Mouse (Mus musculus): ENCODE data around the gene Asphd2.
"Not testable (repeated sequence)": the region's sequence is repeated elsewhere in the genome, so short reads cannot be mapped to it uniquely, and the experiment has no call there.

The Asphd2 gene

GRCm38 (mm10) chr5:112394779-112395443, at the start of gene Asphd2:
Gene Asphd2 (minus strand): TSS chr5:112394866.
- peak; percentile 41 for DNase-seq (ENCODE audit: low spot score)

GRCm38 (mm10) chr5:112438535-112438934, 43.9 kb upstream of the Asphd2 start:
- DNase-seq (ENCODE audit: low spot score): no peak

DNA sequence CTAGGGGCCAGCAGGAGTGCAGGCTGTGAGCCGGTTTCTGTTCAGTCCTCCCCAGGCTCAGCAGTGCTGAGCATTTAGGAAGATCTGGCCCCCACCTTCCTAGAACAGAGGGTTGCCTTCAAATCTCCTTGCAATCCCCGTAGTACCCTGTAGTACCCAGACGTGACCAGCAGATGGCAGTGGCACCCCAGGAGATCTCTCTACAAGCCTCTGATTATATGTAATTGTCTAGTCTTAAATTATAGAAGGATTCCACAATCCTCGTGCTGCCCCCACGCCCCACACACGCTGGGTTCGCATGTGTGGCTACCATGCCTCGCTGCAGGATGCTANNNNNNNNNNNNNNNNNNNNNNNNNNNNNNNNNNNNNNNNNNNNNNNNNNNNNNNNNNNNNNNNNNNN, 38.3 kb upstream of the Asphd2 start:
- peak; percentile 65 for DNase-seq (ENCODE audit: low spot score)

DNA sequence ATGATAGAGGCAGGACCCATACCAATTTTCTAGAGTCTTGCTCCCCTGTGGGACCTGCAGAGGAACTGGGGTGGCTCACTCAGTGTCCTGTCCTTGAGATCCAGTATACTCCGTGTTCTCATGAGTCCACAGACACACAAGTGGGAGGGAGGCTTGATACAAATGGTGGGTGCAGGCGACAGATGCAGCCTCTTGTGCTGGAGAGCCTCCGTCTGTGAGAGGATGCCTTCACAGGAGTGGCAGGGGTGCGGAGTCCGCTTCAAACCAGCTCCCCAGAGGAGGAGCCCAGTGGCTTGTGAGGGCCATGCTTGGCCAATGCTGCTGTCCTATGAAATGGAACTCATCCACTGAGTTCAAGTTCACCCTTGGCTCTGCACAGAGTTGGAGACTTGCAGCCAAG, 37.4 kb upstream of the Asphd2 start:
- DNase-seq (ENCODE audit: low spot score): no peak

- DNase-seq (ENCODE audit: low spot score): no peak
Measured at GRCm38 (mm10) chr5:112431120-112431775, 36.6 kb upstream of the Asphd2 start.

GRCm38 (mm10) chr5:112428944-112429343, 34.3 kb upstream of the Asphd2 start:
- DNase-seq (ENCODE audit: low spot score): peak; percentile 63

DNA sequence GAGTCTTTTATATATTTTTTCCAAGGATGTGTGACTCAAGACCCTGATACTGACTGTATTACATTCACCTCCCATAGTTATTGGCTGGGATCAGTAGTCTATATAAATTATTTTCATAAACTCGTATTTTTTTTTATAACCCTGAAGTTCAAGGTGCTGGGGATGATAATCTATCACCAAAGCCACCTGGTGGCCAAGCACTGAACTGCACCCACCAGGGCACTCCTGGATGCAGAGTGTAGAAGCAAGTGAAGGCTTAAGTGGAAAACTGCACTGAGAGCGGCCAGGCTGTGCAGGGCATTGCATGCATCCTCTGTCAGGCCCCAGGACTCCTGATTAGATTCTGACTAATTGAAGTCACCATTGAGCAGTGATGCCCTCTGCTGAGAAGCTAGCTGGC, 32.6 kb upstream of the Asphd2 start:
- peak; percentile 40 for DNase-seq (ENCODE audit: low spot score)

- DNase-seq (ENCODE audit: low spot score): no peak
Measured at GRCm38 (mm10) chr5:112426635-112427034, 32.0 kb upstream of the Asphd2 start.

DNA sequence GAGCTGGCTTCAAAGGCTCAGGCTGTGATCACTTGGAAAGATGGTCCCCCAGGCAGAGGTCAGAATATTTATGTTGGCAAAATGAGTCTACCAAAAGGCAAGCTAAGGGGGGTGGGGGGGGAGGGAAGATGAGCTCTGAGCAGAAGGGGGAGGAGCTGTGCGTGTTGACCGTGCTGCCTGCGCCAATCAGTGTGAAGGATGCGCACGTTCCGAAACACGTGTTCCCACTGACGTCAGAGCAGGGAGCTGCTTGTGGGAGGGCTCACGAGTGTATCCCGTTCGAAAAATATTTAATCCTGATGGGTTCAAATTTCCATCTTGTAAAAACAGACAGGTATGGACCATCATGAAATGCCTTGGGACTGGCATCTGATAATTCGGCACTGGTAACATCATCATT, 24.9 kb upstream of the Asphd2 start:
- DNase-seq (ENCODE audit: low spot score): no peak

DNA sequence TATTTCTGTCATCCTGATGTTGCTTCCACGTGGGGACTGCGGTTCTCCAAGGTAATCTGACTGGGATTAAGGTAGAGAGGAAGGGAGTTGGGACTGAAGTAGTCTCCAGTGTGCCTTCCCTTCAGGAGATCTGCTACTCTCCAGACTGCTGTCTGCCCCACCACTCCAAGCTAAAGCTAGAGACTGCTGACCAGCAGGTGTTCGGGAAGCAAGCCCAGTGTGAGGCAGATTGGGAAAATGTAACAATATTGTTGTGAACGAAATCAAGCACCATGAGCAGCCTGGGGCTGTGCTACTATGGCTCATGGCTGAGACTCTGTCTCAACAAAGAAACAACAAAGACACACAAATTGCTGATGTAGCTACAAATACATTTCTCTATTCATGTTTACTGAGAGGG, 23.4 kb upstream of the Asphd2 start:
- DNase-seq (ENCODE audit: low spot score): no peak

DNA sequence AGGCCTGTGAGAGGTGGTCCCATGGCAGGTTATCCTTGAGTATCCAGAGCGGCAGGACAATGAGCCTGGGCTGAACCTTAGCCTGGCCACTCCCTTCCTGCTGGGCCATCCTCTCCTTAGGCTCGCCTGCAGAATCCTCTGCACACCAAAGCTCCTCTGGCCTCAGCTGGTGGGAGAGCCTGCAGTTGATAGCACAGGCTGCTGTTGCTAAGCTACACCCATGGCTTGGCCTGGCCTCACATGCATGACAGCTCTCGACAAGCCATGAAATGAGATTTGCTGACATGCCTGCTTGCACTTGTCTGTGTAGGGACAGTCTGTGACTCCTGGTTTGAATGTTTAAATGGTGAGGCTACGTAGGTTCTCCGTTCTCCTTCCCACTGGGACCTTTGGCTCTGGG, 22.0 kb upstream of the Asphd2 start:
- no peak for DNase-seq (ENCODE audit: low spot score)

DNA sequence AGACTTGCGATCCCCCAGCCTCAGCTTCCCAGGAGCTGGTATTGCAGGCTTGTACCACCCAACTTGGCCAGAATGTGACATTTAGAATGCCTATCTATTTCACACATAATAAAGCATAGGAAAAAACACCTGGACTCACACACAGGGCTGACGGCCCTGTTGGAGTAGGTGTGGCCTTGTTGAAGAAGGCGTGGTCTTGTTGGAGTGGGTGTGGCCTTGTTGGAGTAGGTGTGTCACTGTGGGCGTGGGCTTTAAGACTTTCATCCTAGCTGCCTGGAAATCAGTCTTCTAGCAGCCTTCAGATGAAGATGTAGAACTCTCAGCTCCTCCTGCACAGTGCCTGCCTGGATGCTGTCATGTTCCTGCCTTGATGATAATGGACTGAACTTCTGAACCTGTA, 18.1 kb upstream of the Asphd2 start:
- not testable (repeated sequence) for DNase-seq (ENCODE audit: low spot score)

- no peak for DNase-seq (ENCODE audit: low spot score)
Measured at GRCm38 (mm10) chr5:112411514-112412335, 17.1 kb upstream of the Asphd2 start.

DNA sequence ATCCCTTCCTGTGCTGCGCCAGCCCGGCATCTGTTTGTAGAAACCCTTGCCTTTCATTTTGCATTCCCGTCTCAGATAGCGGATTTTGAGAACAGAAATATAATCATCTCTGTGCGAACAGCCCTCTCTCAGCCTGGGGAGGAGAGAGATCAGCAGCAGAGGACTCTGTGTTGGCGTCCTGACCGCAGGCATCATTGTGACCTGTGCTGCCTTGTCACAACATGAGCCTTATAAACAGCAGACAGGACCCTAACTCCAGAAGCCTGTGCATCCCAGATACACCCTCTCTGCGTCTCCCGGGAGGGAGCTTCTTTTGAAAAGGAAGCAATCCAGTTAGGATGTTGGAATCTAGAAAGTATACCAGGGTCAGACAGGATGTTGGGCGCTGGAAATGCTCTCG, 16.4 kb upstream of the Asphd2 start:
- no peak for DNase-seq (ENCODE audit: low spot score)

DNA sequence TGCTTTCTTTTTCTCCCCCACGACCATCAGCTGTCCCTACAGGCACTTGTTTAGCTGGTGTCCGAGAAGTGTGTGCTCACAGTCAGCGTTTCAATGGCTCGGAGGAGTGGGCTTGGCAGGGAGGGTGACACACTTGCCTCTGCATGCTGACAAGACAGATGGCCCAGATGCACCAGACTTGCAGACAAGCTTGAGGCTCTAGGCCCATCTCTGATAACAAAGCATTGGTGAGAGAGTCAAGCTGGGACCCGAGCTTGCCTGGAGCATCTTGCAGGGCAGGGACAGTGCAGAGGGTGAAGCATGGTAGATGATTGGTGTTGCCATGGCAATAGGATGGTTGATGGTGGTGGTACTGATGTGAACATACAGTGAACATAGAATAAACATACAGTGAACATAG, 14.6 kb upstream of the Asphd2 start:
- DNase-seq (ENCODE audit: low spot score): no peak

GRCm38 (mm10) chr5:112406017-112406416, 11.4 kb upstream of the Asphd2 start:
- DNase-seq (ENCODE audit: low spot score): no peak

DNA sequence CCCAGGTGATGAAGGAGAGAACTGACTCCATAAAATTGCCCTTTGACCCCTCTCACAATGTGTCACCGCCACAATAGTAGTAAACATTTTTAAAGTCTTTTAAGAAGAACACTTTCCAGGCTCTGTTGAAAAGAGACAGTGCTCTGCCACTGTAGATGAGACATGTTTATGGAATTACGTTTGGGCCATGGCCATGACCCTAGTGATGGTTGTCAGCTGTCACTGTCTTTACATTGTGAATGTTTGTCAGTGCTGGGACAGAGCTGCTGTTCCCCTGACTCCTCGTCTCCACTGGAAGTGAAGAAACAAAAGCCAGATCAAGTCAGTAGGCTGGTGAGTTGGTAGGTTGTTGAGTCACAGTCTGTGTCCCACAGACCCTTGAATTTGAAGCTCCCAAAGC, 7.8 kb upstream of the Asphd2 start:
- no peak for DNase-seq (ENCODE audit: low spot score)

DNA sequence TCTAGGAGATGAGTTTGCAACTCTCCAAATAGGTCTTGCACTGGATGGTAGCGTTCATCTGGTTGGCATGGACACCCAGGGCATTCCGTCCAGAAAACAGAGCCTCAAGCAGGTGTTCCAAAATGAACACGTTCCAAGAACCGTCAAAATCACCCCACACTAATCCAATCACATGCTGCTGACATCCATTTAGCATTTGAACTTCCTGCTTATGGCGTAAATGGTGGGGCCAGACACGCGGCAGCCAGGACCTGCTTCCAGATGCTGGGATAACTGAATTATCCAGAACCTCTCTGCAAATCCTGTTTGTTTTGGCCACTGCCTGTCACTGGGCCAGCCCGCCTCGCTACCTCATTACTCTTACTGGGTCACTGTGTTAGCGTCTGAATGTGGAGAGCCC, 4.6 kb upstream of the Asphd2 start:
- DNase-seq (ENCODE audit: low spot score): no peak

DNA sequence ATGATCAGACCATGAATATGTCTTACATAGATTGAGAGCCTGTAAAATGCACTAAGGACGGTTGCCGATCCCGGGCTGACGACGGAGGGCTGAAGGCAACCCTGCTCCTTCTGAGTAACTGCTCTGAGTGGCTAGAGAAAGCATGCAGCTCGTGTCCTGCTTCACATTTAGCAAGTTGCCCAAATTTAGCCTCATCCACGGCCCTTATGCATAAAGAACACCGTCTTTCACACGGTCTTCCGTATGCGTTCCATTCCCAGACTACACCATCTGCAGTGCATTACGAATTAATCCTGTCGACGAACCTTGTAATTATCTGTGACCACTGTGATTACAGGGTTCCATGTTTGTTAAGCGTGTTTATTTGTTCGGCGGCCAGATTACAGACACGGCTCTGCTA, 1.4 kb upstream of the Asphd2 start:
- DNase-seq (ENCODE audit: low spot score): no peak

DNA sequence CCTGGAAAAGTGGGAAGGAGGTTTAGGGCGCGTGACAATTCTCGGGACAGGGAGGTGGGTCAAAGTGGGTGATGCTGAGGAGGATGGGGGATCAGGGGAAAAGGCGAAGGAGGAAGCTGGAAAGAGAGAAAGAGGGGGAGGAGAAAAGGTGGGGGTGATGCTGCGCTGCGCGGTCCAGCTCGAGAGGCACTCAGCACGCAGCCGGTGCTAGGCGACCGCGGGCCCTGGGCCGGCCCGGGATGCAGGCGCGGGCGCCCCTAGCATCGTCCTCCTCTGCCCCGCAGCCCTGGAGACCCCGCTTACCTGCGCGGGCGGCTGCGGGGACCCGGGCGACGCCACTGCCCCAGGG, 277 bp downstream of the Asphd2 start:
- no peak for DNase-seq (ENCODE audit: low spot score)

DNA sequence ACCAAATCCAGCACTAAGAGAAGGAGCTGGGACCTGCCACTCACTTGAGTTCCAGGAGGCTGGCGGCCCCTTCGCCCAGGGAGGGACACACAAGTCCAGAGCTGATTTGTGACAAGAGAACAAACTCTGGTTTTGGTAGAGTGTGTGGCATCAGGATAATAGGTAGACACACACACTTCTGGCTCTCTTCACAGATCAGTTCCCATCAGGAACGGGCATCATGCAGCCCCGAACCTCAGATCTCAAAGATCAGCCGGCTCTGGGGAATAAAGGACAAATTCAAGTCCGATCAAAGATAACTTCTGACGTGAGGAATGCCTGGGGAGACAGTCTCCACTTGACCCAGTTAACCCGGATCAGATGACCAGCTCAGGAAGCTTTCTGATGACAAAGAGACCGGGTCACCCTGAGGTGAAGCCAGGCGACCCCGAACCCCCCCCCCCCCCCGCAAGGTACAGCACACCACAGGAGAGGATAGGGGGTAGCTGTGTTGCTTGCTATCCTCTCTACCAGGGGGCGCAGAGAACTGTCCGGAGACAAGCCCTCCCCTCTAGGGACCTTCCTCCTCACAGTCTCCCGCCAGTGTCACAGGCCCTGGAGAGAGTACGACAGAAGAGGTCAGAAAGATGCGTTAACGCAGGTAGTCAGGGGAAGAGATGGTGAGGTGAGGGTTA, 788 bp downstream of the Asphd2 start:
- no peak for DNase-seq (ENCODE audit: low spot score)

DNA sequence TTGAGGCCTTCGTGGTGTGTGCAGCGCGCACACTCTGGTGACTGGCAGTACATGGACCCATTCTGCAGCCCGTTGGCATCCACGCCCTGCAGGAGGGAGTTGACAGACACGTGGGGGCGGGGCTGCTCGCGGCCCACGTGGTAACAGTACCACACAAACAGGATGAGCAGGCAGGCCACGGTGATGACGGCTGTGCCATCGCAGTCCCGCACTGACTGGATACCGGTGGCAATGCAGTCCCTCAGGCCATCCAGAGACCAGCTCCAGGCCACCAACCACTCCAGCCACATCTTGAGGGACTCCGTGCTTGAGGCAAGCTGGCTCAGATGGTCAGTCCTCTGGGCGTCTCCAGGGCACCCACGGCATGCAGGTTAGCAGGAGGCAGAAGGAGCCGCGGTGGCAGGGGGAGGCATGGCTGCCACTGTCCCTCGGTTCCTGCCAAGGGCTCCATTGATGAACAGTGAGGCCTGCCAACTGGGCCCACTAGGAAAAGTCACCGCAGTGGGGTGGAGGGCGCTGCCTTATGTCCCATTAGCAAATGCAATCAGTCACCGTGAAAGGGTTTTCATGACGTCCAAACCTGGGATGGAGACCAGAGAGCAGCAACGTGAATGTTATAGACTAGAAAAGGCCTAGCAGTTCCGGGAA, 2.9 kb downstream of the Asphd2 start:
- no peak for DNase-seq (ENCODE audit: low spot score)
